Mouse (Mus musculus): Measurements from ENCODE around the gene Hbb-y.
"Not testable (repeated sequence)": the region's sequence is repeated elsewhere in the genome, so short reads cannot be mapped to it uniquely, and the experiment has no call there.

Gene Hbb-y

DNA sequence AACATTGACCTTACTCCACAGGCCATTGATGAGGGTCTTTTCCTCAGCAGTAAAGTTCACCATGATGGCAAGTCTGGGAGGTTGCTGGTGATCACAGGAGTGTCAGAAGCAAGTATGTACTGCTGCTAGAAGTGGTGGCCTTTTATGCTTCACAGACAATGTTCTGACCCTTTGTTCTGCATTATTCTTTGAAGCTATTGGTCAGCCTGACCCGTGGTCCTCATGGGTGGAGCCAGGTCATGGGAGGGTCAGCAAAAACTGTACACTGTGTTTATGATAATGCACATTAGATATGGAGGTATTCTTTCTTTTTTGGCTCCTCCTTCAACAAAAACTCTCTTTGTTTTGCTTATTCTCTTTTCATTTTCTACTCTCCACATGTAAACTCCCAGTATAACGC lies at the start of gene Hbb-y:
Hbb-y (minus strand) TSS at position 127 of the 400 bp plus-strand sequence.
- DNase-seq (ENCODE audit: low read depth, low spot score): no peak

DNA sequence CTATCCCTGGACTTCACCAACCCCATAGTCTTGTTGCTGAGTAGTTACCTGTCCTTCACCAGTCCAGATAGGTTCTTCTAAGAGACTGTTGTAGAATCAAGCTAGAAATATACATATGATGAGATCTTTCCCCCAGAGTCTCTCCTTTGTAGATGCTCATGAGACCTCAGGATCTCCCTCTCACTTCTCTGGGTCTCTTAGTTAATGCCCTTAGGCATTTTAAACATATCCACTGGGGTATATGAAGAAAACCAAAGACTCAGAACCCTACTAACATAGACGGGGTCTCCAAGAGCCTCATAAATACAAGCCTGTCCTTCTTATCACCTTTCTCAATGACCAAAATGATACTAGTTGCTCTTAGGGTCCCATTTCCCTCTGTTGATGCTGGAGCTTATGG lies 41.4 kb upstream of the Hbb-y start, which contains the start of gene Olfr64:
Olfr64 (minus strand) TSS at position 101 of the 400 bp plus-strand sequence.
- DNase-seq (ENCODE audit: low read depth, low spot score): no peak

DNA sequence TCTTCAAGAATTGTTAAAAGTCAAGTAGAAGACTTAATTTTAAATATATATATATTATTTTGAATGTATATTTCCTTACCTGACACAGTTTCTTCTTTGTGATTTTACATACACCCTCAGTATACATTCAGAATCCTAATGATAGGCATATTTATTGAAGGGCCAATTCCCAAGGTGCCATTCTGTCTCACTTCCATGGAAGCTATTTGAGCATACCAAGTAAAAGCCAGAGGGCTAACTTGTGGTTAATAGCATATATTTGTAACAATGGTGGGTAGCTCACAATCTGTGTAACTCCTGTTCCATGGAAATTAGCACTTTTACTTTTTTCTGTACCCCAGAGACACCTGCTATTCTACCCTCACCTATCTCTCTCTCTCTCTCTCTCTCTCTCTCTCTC lies 33.1 kb upstream of the Hbb-y start, which contains the start of gene Olfr66:
Olfr66 (minus strand) TSS at position 101 of the 400 bp plus-strand sequence.
- DNase-seq (ENCODE audit: low read depth, low spot score): no peak

DNA sequence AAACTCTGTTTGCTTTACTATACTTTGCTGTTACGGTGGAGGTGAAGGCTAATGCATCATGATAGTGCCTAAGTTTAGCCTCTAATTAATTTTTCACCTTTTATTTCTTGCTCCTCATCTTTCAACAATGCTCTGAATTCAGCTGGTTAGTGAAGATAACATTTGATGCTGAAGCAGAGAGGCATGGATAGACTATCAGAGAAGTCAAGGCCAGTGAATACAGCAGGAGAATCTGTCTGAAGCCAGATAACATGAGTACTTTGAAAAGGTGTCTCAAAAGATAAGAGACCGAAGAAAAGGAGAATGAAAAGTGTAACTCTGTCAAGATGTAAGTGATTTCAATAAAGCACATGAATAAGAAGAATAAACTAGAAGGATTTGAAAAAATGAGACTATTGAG lies 24.1 kb upstream of the Hbb-y start:
- DNase-seq (ENCODE audit: low read depth, low spot score): no peak

DNA sequence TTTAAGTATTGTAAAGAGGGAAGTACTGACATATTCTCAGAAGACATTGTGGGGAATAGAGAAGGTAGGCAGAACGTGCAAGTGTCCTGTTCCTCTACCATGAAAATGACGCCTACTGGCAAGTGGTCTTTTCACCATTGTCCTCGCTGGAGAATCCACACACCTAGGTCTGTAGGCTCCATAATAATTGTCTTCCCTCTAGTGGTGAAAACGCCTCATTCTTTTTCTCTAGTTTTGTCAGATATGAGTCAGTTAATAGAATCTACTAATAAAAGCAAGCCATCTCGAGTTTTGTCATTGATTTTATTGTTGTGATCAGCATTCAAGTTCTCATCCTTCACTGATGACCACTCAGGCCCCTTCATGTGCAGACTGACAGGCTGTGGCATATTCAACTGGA lies 21.4 kb upstream of the Hbb-y start:
- DNase-seq (ENCODE audit: low read depth, low spot score): peak; percentile 29

DNA sequence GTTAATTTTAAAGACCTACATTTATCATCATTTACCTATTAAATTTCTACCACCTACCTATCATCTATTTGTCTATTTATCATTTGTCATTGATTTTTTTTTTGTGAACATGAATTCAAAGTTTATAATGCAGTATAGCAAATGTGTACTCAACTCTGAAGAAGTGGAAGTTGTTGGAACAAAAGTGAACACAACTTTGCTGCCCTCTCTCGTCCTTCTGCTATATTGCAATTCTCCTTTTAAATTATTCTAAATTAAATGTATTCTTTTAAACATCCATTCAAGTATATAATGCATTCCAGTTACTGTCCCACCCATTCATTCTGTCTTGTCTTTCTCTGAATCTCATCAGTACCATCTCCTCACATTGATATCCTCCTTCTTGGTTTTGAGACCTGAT lies 20.0 kb upstream of the Hbb-y start:
- DNase-seq (ENCODE audit: low read depth, low spot score): peak; percentile 60

DNA sequence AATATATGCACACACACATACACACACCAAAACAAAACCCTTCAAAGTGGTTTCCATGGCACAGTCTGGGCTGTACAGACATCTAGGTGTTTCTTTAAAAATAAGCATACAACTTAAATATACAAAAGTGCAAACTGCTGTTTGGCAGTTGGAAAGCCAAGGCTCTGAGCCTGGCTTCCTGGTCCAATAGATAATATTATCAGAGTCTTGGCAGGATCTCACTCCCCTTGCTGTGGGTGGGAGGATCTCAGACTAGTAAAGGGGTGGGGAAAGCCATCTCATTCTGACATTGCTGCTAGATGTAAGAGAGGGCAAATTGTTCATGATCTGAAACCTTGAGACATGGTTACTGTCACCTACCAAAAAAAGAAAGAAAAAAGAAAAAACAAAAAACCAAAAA lies 17.7 kb upstream of the Hbb-y start:
- no peak for DNase-seq (ENCODE audit: low read depth, low spot score)

DNA sequence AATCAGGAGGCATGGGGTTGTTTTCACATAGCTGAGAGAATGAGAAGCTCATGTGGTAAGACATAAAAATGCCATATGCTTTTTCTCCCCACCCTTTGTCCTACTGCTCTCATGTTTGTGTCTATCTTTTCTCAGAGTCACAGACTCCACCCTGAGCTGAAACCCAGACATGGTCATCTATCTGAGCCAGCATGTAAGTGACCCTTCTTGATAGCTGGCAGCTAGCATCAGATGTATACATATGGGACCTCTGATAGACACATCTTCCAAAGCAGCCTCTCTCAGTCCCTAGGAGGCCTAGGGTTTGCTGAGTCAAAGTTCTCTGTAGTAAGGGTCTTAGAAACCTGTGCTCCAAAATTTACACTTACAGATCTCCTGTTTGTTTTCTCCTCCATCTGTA lies 12.7 kb upstream of the Hbb-y start:
- no peak for DNase-seq (ENCODE audit: low read depth, low spot score)

DNA sequence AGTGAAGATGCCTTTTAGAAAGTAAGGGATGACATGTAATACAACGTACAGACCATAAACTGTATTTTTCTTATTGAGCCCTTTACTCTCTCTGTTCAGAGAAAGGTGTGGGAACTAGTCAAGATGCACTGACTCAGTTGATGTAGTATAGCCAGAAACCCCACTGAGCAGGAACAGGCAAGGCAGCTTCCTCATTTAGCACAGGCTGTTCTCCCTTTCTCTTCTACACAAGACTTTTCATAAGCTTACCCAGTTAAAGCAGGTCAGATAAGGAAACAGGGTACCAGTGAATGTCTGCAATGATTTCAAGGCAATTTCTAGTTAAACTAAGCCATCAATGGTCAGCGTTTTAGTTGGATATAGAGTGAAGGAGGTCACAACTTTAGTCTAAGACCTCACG lies 8.5 kb upstream of the Hbb-y start:
- peak; percentile 70 for DNase-seq (ENCODE audit: low read depth, low spot score)

DNA sequence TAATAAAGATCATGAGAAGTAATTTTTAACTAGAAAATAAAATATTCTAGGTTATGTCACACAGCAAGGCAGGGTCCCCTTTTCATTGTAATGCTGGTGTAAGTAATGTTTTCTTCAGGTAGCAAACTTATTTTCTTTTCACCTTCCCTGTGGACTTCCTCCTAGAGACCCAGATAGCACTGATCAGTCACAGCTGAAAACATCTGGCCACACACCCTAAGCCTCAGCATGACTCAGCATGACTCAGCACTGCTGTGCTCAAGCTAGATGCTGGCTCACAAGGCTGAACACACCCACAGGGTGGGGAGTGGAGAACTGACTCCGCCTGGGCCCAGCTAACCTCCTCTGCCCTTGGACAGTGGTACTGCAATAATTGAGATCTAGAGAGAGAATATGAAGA lies 7.8 kb upstream of the Hbb-y start:
- peak; percentile 93 for DNase-seq (ENCODE audit: low read depth, low spot score)

DNA sequence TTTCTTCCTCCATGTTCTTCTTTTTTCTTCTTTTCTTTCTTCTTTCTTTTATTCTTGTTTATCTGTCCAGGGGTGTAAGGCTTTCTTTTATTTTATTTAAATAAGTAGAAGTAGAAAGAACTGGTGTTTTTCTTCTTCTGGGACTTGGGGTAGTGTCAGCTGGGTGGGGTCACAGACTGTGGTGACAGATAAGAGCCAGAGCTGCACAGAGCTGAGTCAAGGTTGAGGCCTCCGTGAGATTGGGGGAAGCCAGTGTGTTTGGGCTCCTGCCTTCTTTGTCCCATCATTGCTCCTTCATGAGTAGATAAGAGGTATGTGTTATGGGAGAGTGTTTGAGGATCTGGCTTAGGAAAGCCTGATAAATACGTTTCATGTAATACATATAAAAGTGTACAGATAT lies 6.1 kb upstream of the Hbb-y start:
- no peak for DNase-seq (ENCODE audit: low read depth, low spot score)

DNA sequence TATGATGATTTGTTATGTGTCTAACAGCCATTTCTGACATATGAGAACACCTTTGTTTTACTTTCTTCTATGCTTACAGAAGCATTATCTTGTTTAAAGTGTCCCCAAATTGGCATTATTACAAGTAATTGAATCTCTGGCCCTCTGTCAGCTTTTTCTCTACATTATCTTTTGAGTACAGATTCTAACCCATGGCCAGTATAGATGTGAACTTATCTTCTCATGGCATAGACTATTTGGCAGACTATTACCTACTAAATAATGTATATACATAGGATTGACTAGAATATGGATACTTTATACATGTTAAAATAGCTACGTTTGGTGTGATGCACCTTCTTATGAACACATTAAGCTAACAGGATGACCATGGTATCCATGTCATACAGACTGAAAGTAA lies 1.7 kb upstream of the Hbb-y start:
- DNase-seq (ENCODE audit: low read depth, low spot score): no peak

DNA sequence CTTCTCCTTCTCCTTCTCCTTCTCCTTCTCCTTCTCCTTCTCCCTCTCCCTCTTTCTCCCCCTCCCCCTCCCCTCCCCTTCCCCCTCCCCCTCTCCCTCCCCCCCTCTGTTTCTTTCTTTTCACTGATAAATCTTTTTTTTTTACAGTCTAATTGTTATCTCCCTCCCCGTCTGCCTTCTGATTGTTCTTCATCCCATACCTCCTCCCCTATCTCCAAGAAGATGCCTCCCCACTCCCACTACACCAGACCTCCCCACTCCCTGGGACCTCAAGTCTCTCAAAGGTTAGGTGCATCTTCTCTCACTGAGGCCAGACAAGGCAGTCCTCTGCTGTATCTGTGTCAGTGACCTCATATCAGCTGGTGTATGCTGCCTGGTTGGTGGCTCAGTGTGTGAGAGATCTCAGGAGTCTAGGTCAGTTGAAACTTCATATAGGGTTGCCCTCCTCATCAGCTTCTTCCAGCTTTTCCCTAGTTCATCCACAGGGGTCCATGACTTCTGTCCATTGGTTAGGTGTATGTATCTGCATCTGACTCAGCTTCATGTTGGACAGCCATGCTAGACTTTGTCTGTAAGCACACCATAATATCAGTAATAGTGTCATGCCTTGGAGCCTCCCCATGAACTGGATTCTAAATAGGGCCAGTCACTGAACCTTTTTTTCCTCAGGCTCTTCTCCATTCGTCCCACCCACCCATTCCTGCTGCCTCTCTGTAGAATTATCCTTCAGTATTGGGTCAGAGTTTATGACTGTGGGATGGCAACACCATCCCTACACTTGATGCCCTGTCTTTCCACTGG lies 8.3 kb downstream of the Hbb-y start:
- DNase-seq (ENCODE audit: low read depth, low spot score): no peak

DNA sequence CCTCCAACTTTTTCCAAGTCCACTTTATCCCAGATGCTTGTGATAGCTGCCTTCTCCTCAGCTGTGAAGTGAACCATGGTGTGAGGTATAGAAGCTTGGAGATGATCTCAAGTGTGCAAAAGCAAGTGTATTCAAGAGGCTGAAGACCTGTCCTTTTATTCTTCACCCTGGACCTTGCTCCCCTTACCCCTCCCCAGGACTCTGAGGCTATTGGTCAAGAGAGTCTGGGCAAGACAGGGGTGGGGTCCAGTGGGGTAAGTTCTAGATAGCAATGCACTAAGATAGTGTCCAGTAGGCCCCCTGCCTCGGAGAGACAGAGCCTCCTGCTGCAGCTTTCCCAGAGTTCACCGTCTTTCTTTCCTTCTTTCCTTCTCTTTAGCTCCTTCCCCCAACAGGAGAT lies 10.0 kb downstream of the Hbb-y start, which contains the start of gene Hbb-bh1:
Hbb-bh1 (minus strand) TSS at position 131 of the 400 bp plus-strand sequence.
- no peak for DNase-seq (ENCODE audit: low read depth, low spot score)

DNA sequence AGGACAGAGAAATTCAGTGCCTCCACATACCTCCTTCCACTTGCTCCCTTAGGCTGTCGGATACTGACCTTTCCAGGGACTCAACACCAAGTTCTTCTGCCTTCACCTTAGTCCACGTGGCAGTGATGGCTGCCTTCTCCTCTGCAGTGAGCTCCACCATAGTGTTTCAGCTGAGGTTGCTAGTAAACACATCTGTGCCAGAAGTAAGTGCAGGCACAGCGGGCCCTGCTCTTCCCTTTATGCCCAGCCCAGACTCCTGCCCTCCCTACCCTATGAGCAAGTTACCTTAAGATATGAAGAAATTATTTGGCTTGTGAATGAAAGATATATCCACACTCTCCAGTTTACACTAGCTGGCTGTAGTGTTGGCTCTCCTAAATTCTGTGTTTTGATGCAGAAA lies 12.7 kb downstream of the Hbb-y start, which contains the start of gene Hbb-bh2:
Hbb-bh2 (minus strand) TSS at position 253 of the 400 bp plus-strand sequence.
- DNase-seq (ENCODE audit: low read depth, low spot score): no peak

DNA sequence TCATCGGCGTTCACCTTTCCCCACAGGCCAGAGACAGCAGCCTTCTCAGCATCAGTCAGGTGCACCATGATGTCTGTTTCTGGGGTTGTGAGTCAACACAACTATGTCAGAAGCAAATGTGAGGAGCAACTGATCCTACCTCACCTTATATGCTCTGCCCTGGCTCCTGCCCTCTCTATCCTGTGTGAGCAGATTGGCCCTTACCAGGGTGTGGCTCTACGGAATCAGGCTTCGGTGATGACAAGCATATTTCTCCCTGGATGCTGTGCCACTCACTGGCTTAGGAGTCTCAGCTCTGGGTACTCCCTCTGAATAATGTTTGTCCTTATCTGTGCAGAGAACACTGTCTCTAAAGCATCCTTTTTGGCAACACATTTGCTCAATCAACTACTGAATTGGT lies 25.2 kb downstream of the Hbb-y start, which contains the start of gene Hbb-bs:
Hbb-bs (minus strand) TSS at position 289 of the 400 bp plus-strand sequence.
- no peak for DNase-seq (ENCODE audit: low read depth, low spot score)

DNA sequence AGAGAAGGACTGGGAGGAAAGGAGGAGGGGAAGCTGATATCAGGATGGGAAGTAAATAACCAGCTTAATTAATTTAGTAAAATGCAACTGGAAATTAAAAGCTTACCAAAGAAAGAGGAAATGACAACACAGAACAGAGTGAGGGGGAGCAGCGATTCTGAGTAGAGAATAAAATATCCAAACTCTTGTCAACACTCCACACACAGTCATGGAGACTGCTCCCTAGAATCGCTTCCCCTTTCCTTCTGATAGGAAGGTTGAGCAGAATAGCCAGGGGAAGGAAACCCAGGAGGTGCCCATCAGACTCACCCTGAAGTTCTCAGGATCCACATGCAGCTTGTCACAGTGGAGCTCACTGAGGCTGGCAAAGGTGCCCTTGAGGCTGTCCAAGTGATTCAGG lies 25.9 kb downstream of the Hbb-y start:
- not testable (repeated sequence) for DNase-seq (ENCODE audit: low read depth, low spot score)

DNA sequence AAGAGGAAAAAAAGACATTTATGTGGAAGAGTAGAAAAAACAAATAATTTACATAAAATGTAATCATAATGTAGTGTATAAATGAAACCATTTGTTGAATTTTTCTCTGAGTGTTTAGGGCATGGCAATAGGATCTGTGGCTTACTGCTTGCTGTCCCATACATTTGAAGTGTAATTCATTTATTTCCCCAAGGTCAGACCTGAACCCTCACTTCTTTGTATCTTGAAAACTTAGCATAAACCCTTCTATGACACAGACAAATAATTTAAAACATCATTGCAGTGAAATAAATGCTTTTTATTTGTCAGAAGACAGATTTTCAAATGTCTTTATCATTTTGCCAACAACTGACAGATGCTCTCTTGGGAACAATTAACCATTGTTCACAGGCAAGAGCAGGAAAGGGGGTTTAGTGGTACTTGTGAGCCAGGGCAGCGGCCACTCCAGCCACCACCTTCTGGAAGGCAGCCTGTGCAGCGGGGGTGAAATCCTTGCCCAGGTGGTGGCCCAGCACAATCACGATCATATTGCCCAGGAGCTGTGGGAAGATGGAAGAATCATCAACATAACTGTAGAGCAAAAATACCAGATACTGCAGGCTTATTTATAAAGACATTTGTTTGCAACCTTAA lies 26.6 kb downstream of the Hbb-y start:
- DNase-seq (ENCODE audit: low read depth, low spot score): no peak

DNA sequence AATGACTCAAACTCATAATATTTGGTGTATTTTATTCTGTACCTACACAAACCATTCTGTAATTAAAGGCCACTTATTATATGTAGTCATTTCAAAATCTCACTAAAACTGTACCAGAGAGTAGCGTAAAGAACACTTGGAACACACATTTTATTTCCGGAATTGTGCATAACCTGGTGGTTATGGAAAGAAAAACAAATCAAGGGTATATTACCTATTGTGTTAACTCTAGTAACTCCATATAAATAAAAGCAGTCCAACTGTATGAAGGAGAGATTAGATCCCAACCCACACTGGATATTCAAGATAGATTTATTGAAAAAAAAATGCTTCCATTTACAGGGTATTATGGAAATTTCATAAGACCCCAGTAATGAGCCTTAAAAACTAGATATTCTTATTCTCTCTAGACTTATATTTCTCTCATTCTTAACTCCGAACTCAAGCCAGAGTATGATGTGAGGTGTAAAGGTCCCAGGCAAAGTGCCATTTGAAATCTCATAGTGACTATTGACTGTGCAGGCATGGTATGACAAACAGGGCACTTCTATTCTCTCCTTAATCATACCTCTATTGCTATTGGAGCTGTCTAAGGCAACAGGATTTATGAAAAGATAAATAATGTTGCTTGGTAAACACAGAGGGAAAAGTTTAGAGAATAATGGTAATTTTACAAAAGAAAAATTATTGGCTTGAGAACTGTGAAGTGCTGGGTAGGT lies 27.3 kb downstream of the Hbb-y start:
- DNase-seq (ENCODE audit: low read depth, low spot score): no peak

DNA sequence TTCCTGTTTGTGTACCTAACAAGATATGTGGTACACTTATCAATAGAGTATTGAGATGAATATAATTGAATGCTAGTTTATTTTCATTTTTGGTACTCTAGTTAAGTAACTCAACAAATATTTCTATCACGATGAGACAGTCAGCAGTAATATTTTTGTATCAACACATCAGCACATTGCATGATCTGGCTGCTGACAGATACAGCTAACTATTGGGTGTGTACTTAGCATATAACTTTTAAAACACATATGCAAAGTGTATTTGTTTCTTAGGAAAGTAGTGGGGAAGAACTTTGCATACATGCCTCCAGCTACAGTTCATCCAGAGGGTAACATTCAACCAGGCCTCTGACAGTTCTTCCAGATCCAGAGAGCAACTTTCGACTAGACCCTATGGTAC lies 28.4 kb downstream of the Hbb-y start:
- no peak for DNase-seq (ENCODE audit: low read depth, low spot score)

DNA sequence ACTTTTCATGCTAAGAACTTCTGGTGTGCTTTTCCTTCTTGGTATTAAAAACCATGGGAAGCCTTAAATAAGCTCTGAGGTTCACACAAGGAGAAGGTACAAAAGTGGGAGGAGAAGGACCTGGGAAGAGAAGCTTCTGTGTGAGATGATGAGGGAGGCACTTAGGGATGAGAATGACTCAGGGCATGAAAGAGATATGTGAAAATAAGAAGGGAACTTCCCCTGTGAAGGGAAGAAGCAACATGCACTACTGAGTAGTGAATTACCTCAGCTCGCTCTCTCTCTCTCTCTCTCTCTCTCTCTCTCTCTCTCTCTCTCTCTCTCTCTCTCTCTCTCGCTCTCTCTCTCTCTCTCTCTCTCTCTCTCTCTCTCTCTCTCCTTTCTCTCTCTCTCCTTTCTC lies 37.9 kb downstream of the Hbb-y start:
- DNase-seq (ENCODE audit: low read depth, low spot score): peak; percentile 37

DNA sequence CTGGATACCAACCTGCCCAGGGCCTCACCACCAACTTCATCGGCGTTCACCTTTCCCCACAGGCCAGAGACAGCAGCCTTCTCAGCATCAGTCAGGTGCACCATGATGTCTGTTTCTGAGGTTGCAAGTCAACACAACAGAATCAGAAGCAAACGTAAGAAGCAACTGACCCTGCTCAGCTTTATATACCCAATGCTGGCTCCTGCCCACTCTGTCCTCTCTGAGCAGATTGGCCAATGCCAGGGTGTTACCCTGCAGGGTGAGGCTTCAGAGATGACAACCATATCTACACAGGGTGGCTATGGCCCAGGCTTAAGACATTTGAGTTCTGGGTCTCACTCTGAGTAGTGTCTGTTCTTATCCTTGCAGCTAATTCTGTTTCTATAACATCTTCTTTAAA lies 39.2 kb downstream of the Hbb-y start, which contains the start of gene Hbb-bt:
Hbb-bt (minus strand) TSS at position 231 of the 400 bp plus-strand sequence.
- DNase-seq (ENCODE audit: low read depth, low spot score): peak; percentile 49
